Mouse (Mus musculus): ENCODE results near the gene Mettl7b.
A peak's percentile ranks its signal among the peaks of the same experiment; 100 is the strongest.

Mettl7b gene

GRCm38 (mm10) chr10:128945675-128946074 is 15.1 kb downstream of the Mettl7b start:
- no peak for DNase-seq

DNA sequence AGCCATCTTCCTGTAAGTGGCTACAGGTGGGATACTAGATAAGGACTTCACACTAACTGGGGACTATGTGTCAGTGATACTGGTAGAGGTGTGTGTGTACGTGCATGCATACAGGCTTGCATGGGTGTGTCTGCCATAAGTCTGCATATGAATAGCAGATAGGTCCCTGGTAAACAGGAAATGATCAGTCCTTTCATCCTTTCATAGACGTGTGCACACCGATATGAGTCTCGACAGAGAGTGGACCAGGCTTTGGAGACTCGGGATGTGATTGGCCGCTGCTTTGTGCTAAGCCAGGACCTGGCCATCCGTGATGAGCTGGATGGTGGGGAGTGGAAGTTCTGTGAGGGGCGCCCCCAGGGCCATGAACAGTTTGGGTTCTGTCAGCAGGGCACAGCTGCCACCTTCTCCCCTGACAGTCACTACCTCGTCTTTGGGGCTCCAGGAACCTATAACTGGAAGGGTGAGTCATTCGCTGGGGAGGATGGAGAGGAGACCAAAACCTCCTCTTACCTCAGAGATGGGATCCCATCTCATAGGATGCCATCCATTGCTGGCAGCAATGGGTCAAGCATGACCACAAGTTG is 20.2 kb downstream of the Mettl7b start:
- DNase-seq: no peak

DNA sequence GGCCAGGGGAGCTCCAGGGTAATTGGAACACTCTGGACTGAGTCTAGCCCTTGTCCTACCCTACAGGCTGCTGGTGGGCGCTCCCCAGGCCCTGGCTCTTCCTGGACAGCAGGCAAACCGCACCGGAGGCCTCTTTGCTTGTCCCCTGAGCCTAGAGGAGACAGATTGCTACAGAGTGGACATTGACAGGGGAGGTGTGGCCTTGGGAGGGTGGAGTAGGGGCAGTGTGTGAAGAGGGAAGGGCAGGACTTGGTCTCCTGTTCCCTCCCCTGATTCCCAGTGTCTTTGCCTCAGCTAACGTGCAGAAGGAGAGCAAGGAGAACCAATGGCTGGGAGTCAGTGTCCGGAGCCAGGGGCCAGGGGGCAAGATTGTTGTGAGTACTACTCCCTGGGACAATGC is 21.8 kb downstream of the Mettl7b start:
- DNase-seq: no peak

- no peak for DNase-seq
These were observed 22.3 kb downstream of the Mettl7b start for GRCm38 (mm10) chr10:128938457-128938856.

DNA sequence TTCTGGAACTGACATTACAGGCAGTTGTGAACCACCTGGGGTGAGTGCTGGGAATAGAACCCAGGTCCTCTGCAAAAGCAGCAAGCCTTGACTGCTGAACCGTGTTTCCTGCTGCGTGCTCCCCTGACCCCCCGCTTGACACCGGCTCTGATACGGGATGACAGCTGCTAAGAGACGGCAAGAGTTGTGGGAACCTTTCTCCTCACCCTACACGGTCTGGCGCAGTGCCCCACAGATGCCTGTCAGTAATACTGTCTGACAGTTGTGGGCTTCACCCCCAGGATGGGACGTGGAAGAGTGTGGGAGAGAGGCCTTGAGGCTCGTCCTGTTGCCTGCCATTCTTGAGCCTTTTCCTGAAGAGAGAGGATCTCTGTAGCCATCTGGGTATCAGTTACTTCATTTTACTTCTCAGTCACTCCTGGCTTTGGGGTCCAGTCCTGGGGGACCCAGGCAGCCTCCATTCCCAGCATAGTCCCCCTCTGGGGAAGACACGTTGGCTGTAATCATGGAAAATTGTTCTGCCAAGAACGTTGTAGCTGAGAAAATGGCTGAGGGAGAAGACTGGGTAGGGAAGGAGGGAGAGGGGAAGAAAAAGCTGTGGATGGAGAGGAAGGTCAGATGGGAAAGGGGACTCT is 22.9 kb downstream of the Mettl7b start:
- DNase-seq: no peak

GRCm38 (mm10) chr10:128935826-128936440 is 24.9 kb downstream of the Mettl7b start:
- DNase-seq: no peak

GRCm38 (mm10) chr10:128934997-128935787 is 25.6 kb downstream of the Mettl7b start:
- no peak for DNase-seq

DNA sequence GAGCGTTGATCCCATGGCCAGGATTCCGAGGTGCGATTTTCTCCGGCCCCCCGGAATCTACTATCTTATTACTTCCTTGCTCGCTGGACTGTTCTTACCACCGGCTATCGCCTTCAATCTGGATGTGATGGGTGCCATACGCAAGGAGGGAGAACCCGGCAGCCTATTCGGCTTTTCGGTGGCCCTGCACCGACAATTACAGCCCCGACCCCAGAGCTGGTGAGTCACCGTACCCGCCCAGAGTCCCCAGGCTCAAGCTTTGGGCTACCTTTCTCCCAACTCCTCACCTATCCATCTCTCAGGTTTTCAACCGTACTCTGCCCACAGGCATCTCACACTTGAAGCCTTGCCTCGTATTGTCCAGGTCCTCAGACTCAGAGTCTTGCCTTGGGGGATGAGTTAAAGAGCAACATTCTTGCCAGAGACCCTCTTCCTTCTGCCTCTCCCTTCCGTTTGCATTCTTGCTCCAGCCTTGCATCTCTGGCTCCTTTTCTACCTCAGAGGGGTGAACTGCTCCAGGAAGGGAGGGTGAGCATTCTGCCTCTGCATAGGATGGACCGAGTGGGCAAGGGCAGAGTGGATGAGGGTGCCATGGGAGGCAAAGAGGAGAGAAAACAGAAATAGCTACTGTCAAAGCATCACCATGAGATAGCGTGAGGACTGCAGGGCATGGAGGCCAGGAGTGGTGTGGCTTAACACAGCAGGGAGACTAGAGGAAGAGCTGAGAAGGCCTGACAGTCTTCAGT is 26.6 kb downstream of the Mettl7b start:
- DNase-seq: no peak

- DNase-seq: no peak
These were observed 27.2 kb downstream of the Mettl7b start, which contains the start of gene Itga7 for GRCm38 (mm10) chr10:128933574-128933973. Gene Itga7 (plus strand): TSS chr10:128933818.

- DNase-seq: no peak
These were observed 29.3 kb downstream of the Mettl7b start for GRCm38 (mm10) chr10:128931441-128931840.

- DNase-seq: no peak
These were observed 31.0 kb downstream of the Mettl7b start for GRCm38 (mm10) chr10:128929638-128930378.

GRCm38 (mm10) chr10:128928356-128928755 is 32.4 kb downstream of the Mettl7b start:
- DNase-seq: no peak

DNA sequence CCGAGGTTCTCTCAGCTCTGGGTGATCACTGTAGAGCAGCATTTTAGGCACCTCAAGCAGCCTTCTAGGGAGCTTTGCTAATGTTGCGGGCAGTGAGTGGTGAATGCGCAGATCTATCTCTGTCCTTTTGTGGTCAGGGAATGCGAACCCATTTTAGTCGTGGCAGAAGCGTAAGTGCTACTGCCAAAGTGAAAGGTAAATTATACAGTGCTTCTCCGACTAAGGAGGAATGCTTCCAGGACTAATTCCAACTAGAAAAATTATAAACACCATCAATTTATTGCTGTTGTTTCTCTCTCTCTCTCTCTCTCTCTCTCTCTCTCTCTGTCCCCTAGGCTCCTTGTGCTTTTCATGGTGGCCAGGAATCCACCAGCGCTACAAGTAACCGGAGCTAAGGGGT is 36.9 kb downstream of the Mettl7b start, which contains the start of gene Bloc1s1:
Gene Bloc1s1, minus strand, starts transcription at position 101 of the 400 bp plus-strand sequence.
- no peak for DNase-seq

DNA sequence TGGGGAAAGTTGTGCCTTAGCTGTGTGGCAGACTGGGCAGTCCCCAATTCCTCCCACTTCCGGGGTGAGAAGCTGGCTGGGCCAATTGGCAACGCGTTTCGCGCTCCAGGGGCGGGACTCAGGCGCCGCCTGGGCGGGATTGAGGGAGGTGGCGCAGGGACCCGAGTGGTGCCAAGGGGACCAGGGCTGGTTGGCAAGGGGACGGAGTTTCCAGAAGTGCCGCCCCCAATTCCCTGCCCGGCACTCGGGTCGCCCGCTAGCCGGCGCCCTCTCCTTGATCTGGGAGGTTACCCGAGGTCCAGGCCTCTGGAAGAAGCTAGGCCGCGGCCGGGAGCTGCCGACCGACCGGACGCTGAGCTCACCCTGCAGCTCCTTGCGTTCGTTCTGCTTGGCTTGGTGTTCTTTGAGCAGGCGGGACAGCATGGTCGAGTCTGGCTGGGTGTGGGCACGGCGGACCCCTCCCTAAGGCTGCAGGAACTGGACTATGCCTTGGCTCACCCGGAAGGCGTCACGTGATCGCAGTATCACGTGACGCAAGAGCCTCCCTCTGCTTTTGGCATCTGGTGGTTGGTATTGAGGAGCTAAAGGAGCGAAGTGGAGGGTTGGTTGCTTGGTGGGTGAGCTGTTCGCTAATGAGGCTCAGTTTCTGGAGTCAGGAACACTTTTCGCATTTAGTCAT is 37.6 kb downstream of the Mettl7b start:
- DNase-seq: peak; percentile 97

- no peak for DNase-seq
These were observed 38.1 kb downstream of the Mettl7b start, which contains the start of gene Rdh5 for GRCm38 (mm10) chr10:128922822-128923012. Gene Rdh5 (minus strand): TSS chr10:128922888.

GRCm38 (mm10) chr10:128921883-128922821 is 38.6 kb downstream of the Mettl7b start:
- no peak for DNase-seq

DNA sequence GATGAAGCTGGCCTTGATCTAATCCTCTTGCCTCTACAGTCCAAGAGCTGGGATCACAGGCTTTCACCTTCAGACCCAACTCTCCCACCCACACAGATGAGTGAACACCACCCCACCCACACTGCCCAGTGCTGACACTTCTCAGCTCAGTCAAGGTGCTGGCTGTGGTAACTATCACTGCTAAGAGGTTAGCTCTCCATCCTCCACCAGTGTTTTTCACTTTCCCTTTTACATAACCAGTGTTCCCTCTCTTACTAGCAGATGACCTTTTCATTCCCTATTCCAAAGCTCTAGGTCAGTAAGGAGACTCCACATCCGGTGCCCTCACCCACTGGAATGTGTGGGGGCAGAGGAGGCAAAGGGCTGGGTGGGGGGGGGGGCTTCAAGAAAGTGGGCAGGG is 39.5 kb downstream of the Mettl7b start:
- no peak for DNase-seq

GRCm38 (mm10) chr10:128920736-128921161 is 40.0 kb downstream of the Mettl7b start:
- no peak for DNase-seq

DNA sequence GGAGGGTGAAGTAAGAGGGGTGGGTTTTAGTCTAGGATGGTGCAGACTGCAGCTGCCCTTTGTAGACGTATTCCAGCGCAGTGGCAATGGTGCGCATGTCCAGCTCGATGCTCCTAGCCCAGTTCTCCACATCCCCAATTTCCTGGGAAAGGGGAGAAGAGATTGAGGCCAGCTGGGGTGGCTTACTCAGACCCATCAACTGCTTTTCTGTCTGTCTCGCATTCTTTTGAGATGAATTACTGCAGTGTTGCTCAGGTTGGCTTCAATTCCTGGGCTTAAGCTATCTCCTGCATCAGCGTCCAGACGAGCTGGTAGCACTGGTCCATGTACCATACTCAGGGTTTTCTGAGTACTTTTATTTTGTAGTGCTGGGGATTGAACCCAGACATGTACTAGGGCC is 40.8 kb downstream of the Mettl7b start:
- no peak for DNase-seq

GRCm38 (mm10) chr10:128919203-128919631 is 41.6 kb downstream of the Mettl7b start:
- no peak for DNase-seq
